Mouse (Mus musculus): ENCODE measurements around the gene Slc2a9.

Gene Slc2a9

GRCm38 (mm10) chr5:38379970-38380369 lies 123.0 kb downstream of the Slc2a9 start:
- DNase-seq (ENCODE audit: low read depth, low spot score), result no peak

- no peak for DNase-seq (ENCODE audit: low read depth, low spot score)
Observed at GRCm38 (mm10) chr5:38372369-38372768, 130.6 kb downstream of the Slc2a9 start.

- no peak for DNase-seq (ENCODE audit: low read depth, low spot score)
Observed at GRCm38 (mm10) chr5:38371308-38371707, 131.6 kb downstream of the Slc2a9 start.

GRCm38 (mm10) chr5:38366650-38367470 lies 136.1 kb downstream of the Slc2a9 start:
- DNase-seq (ENCODE audit: low read depth, low spot score), result peak; percentile 59

DNA sequence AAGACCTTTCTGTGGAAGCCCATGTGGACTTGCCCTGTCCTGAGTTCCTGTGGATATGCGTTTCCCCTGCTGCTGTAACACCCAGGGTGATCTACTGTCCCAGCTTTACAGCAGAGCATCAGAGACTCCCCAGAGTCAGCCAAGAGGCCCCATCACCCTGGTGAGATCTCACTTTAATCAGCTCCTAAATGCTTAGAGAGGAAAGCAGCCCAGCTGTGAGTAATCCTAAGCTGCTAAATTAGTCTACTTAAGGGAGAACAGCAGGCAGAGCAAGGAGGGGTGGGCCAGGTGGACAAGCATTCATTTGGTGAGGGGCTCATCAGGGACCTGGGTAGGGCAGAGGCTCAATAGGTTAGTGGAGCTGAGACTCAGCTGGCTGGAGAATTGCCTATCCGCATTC lies 137.4 kb downstream of the Slc2a9 start:
- DNase-seq (ENCODE audit: low read depth, low spot score), result no peak

DNA sequence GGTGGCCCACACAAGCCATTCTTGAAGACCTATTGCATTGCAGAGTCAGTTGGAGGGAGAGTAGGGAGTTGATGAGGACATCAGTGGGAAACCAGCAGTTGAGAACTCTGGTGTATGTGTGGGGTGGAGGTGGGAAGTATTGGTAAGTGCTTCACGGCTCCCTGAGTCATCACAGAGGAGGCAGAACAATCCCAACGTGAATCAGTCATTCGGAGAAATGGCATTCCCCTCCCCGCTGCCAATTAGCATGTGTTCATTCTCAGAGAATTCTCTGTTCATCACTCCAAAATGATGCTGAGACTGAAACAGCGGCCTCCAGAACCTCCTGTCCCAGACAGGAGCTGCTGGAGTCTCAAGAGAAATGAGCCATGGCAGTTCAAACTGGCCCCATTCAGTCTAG lies 138.5 kb downstream of the Slc2a9 start:
- no peak for DNase-seq (ENCODE audit: low read depth, low spot score)

DNA sequence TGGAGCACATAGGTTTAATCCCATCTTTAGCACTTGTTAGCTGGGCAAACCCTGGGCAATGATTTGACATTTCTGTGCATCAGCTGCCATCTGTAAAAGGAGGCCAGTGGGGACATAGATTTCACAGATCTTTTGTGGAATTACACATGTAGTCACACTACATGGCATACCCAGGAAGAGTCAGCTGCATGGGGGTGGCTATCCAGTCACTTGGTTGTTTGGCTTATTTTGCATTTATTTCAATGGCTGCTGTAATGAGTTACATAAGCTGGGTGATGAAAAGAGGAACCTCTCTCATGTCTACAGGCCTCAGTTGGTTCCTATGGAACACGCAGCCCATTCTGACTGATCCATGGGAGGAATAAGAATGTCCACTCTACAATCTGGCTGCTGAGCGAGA lies 143.2 kb downstream of the Slc2a9 start:
- no peak for DNase-seq (ENCODE audit: low read depth, low spot score)

DNA sequence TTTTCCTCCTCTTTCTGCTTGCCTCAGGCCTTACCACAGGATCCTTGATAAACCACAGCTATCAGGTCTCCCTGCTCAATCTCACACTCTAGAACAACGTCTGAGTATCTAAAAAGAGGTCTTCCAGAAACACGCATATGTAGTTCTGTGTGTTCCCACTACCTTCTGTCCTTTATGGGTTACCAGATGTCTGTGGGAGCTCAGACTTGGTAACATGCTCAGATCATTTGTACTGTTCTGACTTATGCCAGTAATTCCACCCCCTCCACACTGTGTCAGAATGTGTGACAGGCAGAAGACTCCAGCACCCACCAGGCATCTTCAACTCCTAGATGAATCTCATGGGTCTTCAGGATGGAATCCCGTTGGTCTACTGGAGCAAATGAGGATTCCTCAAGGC lies 146.0 kb downstream of the Slc2a9 start:
- DNase-seq (ENCODE audit: low read depth, low spot score), result no peak

GRCm38 (mm10) chr5:38350351-38350929 lies 152.5 kb downstream of the Slc2a9 start:
- DNase-seq (ENCODE audit: low read depth, low spot score), result peak; percentile 67

GRCm38 (mm10) chr5:38346646-38347432 lies 156.1 kb downstream of the Slc2a9 start:
- DNase-seq (ENCODE audit: low read depth, low spot score), result peak; percentile 47

DNA sequence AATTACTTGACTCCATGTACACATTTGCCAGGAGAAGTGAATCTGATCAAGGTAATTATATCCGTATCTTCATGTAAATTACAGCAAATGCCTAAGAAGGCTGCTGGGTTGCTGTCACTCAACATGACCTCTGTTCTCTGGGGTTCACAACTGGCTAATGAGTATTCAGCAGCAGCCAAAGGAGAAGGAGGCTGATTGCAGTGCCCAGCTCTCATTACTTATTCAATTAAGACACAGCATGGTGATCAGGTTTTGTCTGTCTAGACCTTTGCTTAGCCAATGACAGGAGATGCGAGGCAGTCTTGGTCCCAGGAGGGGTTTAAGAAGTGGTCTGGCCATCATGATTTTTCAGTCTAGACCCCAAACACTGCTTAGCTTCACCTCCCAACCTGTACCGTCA lies 159.8 kb downstream of the Slc2a9 start:
- DNase-seq (ENCODE audit: low read depth, low spot score), result no peak

GRCm38 (mm10) chr5:38334582-38334981 lies 168.4 kb downstream of the Slc2a9 start:
- DNase-seq (ENCODE audit: low read depth, low spot score), result no peak

- no peak for DNase-seq (ENCODE audit: low read depth, low spot score)
Observed at GRCm38 (mm10) chr5:38333381-38333780, 169.6 kb downstream of the Slc2a9 start.

DNA sequence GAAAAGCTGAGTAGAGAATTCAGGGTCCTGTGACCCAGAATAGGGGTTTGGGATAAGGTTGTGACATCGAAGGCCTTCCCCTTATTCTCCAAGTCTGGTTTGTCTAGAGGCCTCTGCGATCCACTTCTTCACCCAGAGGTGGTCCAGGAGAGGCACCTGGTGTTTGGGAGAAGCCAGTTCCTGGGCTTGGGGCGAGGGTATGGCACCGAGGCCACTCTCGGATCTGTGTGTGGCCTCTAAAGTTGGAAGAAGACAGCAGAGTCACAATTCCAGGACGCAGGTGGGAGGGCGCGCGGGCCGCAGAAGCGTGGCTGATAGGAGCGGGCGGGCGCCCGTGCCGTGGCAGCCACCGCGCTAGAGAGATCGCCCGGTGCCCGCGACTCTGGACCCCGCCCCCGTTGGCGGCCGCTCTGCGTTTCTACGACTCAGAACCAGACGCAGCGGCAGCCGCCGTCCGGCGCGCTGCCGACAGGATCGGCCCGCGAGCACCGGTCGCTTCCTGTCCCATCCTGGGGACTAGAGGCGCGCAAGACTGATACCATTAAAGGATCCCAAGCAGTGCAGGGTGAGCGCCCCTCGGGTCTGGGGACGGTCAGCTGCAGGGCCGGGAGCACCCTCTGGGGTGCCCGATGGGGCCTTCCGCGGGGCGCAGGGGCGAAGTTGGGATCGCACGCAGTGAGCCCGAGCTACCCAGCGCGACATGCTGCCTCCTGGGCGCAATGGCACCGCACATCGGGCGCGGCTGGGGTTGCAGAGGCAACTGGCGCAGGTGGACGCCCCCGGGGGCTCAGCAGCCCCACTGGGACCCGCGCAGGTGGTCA lies 183.8 kb downstream of the Slc2a9 start, which contains the start of gene Drd5:
TSS of gene Drd5 (plus strand) at position 402 of the 821 bp plus-strand sequence.
- peak; percentile 37 for DNase-seq (ENCODE audit: low read depth, low spot score)

DNA sequence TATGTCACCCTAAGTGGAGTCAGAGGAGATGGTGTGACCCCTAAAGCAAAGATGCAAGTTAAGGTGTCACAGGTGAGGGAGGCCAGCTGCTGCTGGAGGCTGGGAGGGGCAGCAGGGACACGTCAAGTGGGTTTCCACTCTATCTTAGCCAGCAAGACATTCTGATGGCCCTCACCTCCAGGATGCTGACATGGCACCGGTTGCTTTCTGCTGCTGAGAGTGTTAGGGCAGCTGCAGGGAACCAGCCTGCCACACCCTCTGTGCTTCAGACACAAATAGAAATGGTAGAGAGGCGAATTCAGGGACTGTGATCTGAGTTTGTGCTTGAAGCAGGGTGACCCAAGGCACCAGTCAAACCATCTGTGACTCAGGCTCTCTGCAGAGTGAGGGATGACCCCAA lies 193.1 kb downstream of the Slc2a9 start:
- no peak for DNase-seq (ENCODE audit: low read depth, low spot score)

DNA sequence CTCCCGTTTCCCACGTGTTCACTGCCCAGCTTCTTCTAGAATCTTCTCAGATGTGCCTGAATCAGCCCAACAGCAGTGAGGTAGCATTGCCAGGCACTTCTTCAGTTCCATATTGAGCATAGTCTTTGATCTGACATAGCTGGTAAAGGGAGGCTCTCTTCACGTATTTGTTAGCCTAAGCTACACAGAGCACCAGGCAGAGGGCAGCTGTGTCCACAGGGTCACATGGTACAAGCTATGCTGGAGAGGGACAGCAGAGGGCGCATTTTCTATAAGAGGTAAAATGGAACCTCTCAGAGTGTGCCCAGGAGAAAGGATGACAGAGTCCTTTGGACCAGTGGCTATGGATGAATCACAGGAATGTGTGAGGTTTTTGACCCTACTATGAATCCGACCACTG lies 194.1 kb downstream of the Slc2a9 start:
- peak; percentile 69 for DNase-seq (ENCODE audit: low read depth, low spot score)

GRCm38 (mm10) chr5:38307255-38308101 lies 195.5 kb downstream of the Slc2a9 start:
- peak; percentile 87 for DNase-seq (ENCODE audit: low read depth, low spot score)

- no peak for DNase-seq (ENCODE audit: low read depth, low spot score)
Observed at GRCm38 (mm10) chr5:38305241-38305640, 197.7 kb downstream of the Slc2a9 start.

- DNase-seq (ENCODE audit: low read depth, low spot score), result peak; percentile 31
Observed at GRCm38 (mm10) chr5:38302651-38303050, 200.3 kb downstream of the Slc2a9 start.

DNA sequence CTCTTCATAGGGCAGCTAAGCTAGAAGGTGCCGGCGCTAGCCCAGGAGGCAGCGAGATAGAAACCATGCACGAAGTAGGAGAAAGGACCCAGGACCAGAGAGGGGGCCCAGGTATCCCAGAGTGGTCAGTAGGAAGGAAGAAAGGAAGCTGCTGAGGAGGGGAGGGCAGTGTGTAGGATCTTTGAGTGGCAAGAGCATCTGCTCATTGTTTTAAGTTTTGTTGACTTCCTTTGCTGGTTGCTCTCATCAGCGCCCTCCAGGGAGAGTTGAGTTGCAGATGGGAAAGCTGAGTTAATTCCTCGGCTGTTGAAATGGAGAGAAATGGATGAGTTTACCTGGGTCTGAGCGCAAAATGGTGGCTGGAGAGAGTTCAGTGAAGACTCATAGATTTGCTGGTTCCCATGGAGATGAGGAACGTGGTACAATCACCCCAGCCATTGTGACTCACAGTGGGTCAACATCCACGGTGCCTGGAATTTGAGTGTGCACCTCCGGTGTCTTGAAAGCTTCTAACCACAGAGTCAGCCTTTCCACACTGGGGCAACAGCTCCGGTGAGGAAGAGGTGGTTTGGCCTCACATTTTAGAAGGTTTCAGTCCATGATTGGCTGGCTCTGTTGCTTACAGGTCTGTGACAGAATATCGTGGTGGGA lies 201.1 kb downstream of the Slc2a9 start:
- DNase-seq (ENCODE audit: low read depth, low spot score), result peak; percentile 58

Data from R1 (cell line).